Mouse (Mus musculus): Measurements from ENCODE around the gene Ncapd2. TPM values are rescaled to one million over a fixed set of nuclear protein-coding genes. Genes with fewer than 3 reads are reported as not detected.
A peak's percentile ranks its signal among the peaks of the same experiment; 100 is the strongest.
"Not testable (repeated sequence)": the region's sequence is repeated elsewhere in the genome, so short reads cannot be mapped to it uniquely, and the experiment has no call there.

Ncapd2 gene
- total and polyA plus RNA-seq, 3 experiments = 79.6 to 301 (median 147) TPM

DNA sequence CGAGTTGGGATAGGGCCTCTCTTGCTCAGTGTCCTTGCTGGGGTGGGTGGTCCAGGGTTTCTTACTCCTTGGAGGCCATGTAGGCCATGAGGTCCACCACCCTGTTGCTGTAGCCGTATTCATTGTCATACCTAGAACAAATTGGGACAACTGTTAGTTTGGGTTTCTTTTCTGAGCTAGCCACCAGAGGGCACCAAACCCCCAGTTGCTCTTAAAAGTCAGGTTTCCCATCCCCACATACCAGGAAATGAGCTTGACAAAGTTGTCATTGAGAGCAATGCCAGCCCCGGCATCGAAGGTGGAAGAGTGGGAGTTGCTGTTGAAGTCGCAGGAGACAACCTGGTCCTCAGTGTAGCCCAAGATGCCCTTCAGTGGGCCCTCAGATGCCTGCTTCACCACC lies 29.5 kb downstream of the Ncapd2 start:
- peaks cover 5 to 24% of the 10 kb centered on the region in 2 experiments for H3K4me1 ChIP-seq (ENCODE audit: control insufficient read depth in 1 of 2, insufficient read depth in 2 of 2)
- DNase-seq (ENCODE audit: extremely low read depth) = peak; percentile 79
- H3K9me3 ChIP-seq (replicated peaks; ENCODE audit: low read length); H3K9ac ChIP-seq (ENCODE audit: insufficient read depth, low read depth); H3K4me3 ChIP-seq (replicated peaks in 1 of 3; ENCODE audit: low read depth in 2 of 3, low read length in 2 of 3, poor library complexity in 1 of 3); H3K27me3 ChIP-seq (replicated peaks); dilution Hi-C loops (cut with MboI; ENCODE audit: extremely low pct_ligation_motif_present, extremely low pct_unique_long_range_greater_than_20kb, low sequenced_read_pairs); H3K4me2 ChIP-seq (ENCODE audit: insufficient read depth, low read depth, poor library complexity, severe bottlenecking); in situ Hi-C loops (cut with MboI; ENCODE audit: low pct_ligation_motif_present, low pct_unique_long_range_greater_than_20kb, low sequenced_read_pairs); H3K27ac ChIP-seq (ENCODE audit: insufficient read depth, low read depth): not testable (repeated sequence)
- peaks cover 55 to 68% of the 10 kb centered on the region in 2 experiments for H3K36me3 ChIP-seq (replicated peaks in 1 of 2; ENCODE audit: control insufficient read depth in 1 of 2, insufficient read depth in 1 of 2, low read length in 1 of 2)
- H3K79me2 ChIP-seq (replicated peaks; ENCODE audit: control insufficient read depth, extremely low read depth, insufficient read depth, poor library complexity, severe bottlenecking) = peaks cover 21% of the 10 kb centered on the region
- peak; percentile 21 for TF ChIP-seq RAD21 (IDR thresholded peaks at IDR 0.05; ENCODE audit: low read depth, low read length)
- peak; percentile 7 to 54; a peak in 2 of 4 replicates for TF ChIP-seq CTCF (conservative IDR thresholded peaks at IDR 0.05 in 1 of 2, IDR thresholded peaks at IDR 0.05 in 1 of 2; ENCODE audit: low read depth in 2 of 2, low read length in 2 of 2)
- TF ChIP-seq SMC3 (IDR thresholded peaks at IDR 0.05; ENCODE audit: low read depth, low read length) = peak; percentile 27; the same call in 1 of the 2 replicates
- peak; percentile 12; the same call in 1 of the 2 replicates for TF ChIP-seq SIN3A (IDR thresholded peaks at IDR 0.05; ENCODE audit: low read length)

GRCm38 (mm10) chr6:125160854-125161760 lies 30.4 kb downstream of the Ncapd2 start:
- Histone ChIP-seq H3K9ac (ENCODE audit: insufficient read depth, low read depth) (no peak overlapping the region), H3K27me3 (replicated peaks) (no peaks in the 10 kb centered on the region), H3K4me2 (ENCODE audit: insufficient read depth, low read depth, poor library complexity, severe bottlenecking) (no peak overlapping the region), H3K9me3 (replicated peaks; ENCODE audit: low read length) (no peaks in the 10 kb centered on the region), H3K4me1 (ENCODE audit: control insufficient read depth in 1 of 2, insufficient read depth in 2 of 2) (peaks cover 3 to 18% of the 10 kb centered on the region in 2 experiments; a peak in 2 of 4 replicates), H3K4me3 (replicated peaks in 1 of 3; ENCODE audit: low read depth in 2 of 3, low read length in 2 of 3, poor library complexity in 1 of 3) (no peak overlapping the region), H3K27ac (ENCODE audit: insufficient read depth, low read depth) (no peak overlapping the region), H3K36me3 (replicated peaks in 1 of 2; ENCODE audit: control insufficient read depth in 1 of 2, insufficient read depth in 1 of 2, low read length in 1 of 2) (peaks cover 61 to 76% of the 10 kb centered on the region in 2 experiments), H3K79me2 (replicated peaks; ENCODE audit: control insufficient read depth, extremely low read depth, insufficient read depth, poor library complexity, severe bottlenecking) (peaks cover 21% of the 10 kb centered on the region)
- DNase-seq (ENCODE audit: extremely low read depth) = peak; percentile 71
- dilution Hi-C loops (cut with MboI; ENCODE audit: extremely low pct_ligation_motif_present, extremely low pct_unique_long_range_greater_than_20kb, low sequenced_read_pairs) = no loop called here
- in situ Hi-C loops (cut with MboI; ENCODE audit: low pct_ligation_motif_present, low pct_unique_long_range_greater_than_20kb, low sequenced_read_pairs) = no loop called here
- TF ChIP-seq POLR2AphosphoS2 (IDR thresholded peaks at IDR 0.05; ENCODE audit: low read depth, low read length) (peak; percentile 100), ETS1 (conservative IDR thresholded peaks at IDR 0.05; ENCODE audit: low read depth, low read length) (peak; percentile 22; the same call in 1 of the 2 replicates), SIN3A (IDR thresholded peaks at IDR 0.05; ENCODE audit: low read length) (no peak; the same call in 1 of the 2 replicates), NRF1 (IDR thresholded peaks at IDR 0.05; ENCODE audit: low read depth, low read length) (no peak), SMC3 (IDR thresholded peaks at IDR 0.05; ENCODE audit: low read depth, low read length) (no peak), ZNF384 (IDR thresholded peaks at IDR 0.05; ENCODE audit: low read depth, low read length) (no peak), UBTF (IDR thresholded peaks at IDR 0.05; ENCODE audit: low read depth, low read length) (no peak), MYC (IDR thresholded peaks at IDR 0.05; ENCODE audit: low read depth, low read length) (no peak), TCF12 (IDR thresholded peaks at IDR 0.05; ENCODE audit: low read depth, low read length) (0 out of 2 replicates have a peak, but pooled peaks have one; percentile 13), RAD21 (IDR thresholded peaks at IDR 0.05; ENCODE audit: low read depth, low read length) (no peak), NELFE (IDR thresholded peaks at IDR 0.05; ENCODE audit: low read depth, low read length) (no peak), HCFC1 (IDR thresholded peaks at IDR 0.05; ENCODE audit: low read depth, low read length) (no peak), USF2 (conservative IDR thresholded peaks at IDR 0.05; ENCODE audit: low read depth, low read length) (no peak), MEF2A (IDR thresholded peaks at IDR 0.05; ENCODE audit: borderline replicate concordance, low read depth, low read length) (peak; percentile 17; the same call in 1 of the 2 replicates), JUND (conservative IDR thresholded peaks at IDR 0.05; ENCODE audit: low read depth, low read length) (no peak), POLR2A (IDR thresholded peaks at IDR 0.05; ENCODE audit: low read depth, low read length) (peak; percentile 73), USF1 (IDR thresholded peaks at IDR 0.05; ENCODE audit: low read depth, low read length) (no peak), CHD1 (IDR thresholded peaks at IDR 0.05; ENCODE audit: low read depth, low read length) (no peak), MAZ (IDR thresholded peaks at IDR 0.05; ENCODE audit: low read depth, low read length) (peak; percentile 10; the same call in 1 of the 2 replicates), BHLHE40 (IDR thresholded peaks at IDR 0.05; ENCODE audit: low read depth, low read length) (no peak), TBP (conservative IDR thresholded peaks at IDR 0.05; ENCODE audit: low read depth, low read length) (no peak), ZMIZ1 (IDR thresholded peaks at IDR 0.05; ENCODE audit: low read depth, low read length) (peak; percentile 91), IRF4 (IDR thresholded peaks at IDR 0.05; ENCODE audit: low read depth, low read length) (no peak), EP300 (IDR thresholded peaks at IDR 0.05; ENCODE audit: low read length) (no peak), E2F4 (IDR thresholded peaks at IDR 0.05; ENCODE audit: insufficient replicate concordance, low read depth, low read length) (no peak), MAX (IDR thresholded peaks at IDR 0.05; ENCODE audit: low read length) (no peak), MAFK (IDR thresholded peaks at IDR 0.05; ENCODE audit: insufficient replicate concordance, low read length) (no peak), ELF1 (IDR thresholded peaks at IDR 0.05; ENCODE audit: low read depth, low read length) (no peak), ZKSCAN1 (IDR thresholded peaks at IDR 0.05; ENCODE audit: borderline replicate concordance, low read depth, low read length) (no peak)

All from CH12.LX (cell line).